Mouse (Mus musculus): ENCODE results near the gene Acads. TPM values are rescaled to one million over a fixed set of nuclear protein-coding genes. Genes with fewer than 3 reads are reported as not detected.

Acads gene
- polyA plus RNA-seq, 1 experiment = 101 TPM

GRCm38 (mm10) chr5:115062566-115062965 lies 56.6 kb downstream of the Acads start:
- no peak for DNase-seq
- WGBS = 91% methylated on average over 1 of the region's 1 CpGs
- no peak for TF ChIP-seq POLR2A (IDR thresholded peaks at IDR 0.05; ENCODE audit: control insufficient read depth, extremely low read depth, insufficient read depth, low read length, poor library complexity)
- TF ChIP-seq CTCF (IDR thresholded peaks at IDR 0.05; ENCODE audit: borderline replicate concordance, control insufficient read depth, extremely low read depth, insufficient read depth, low read length, poor library complexity) = no peak
- Histone ChIP-seq H3K27me3 (ENCODE audit: control insufficient read depth, insufficient read depth, low read length) (no peaks in the 10 kb centered on the region), H3K36me3 (ENCODE audit: control insufficient read depth, insufficient read depth, low read length) (0 out of 2 replicates have a peak, but pooled peaks cover 4% of the 10 kb centered on the region), H3K27ac (ENCODE audit: control insufficient read depth, insufficient read depth, low read length) (no peak overlapping the region), H3K4me3 (ENCODE audit: control insufficient read depth, insufficient read depth, low read length) (no peak overlapping the region), H3K4me1 (replicated peaks; ENCODE audit: control insufficient read depth, insufficient read depth, low read length) (peaks cover 7% of the 10 kb centered on the region)

GRCm38 (mm10) chr5:115060977-115061376 lies 58.2 kb downstream of the Acads start:
- no peaks in the 10 kb centered on the region for H3K27me3 ChIP-seq (ENCODE audit: control insufficient read depth, insufficient read depth, low read length)
- 91% methylated on average over 3 of the region's 3 CpGs for WGBS
- H3K36me3 ChIP-seq (ENCODE audit: control insufficient read depth, insufficient read depth, low read length) = 0 out of 2 replicates have a peak, but pooled peaks cover 4% of the 10 kb centered on the region
- no peak overlapping the region for H3K27ac ChIP-seq (ENCODE audit: control insufficient read depth, insufficient read depth, low read length)
- H3K4me1 ChIP-seq (replicated peaks; ENCODE audit: control insufficient read depth, insufficient read depth, low read length) = peaks cover 7% of the 10 kb centered on the region
- TF ChIP-seq CTCF (IDR thresholded peaks at IDR 0.05; ENCODE audit: borderline replicate concordance, control insufficient read depth, extremely low read depth, insufficient read depth, low read length, poor library complexity) = no peak
- TF ChIP-seq POLR2A (IDR thresholded peaks at IDR 0.05; ENCODE audit: control insufficient read depth, extremely low read depth, insufficient read depth, low read length, poor library complexity) = no peak
- H3K4me3 ChIP-seq (ENCODE audit: control insufficient read depth, insufficient read depth, low read length) = no peak overlapping the region
- no peak for DNase-seq

Other genes with a start within 250 kb of the Acads start
- 22.0 and 31.7 TPM in 2 replicates for gene Oasl2, start 222.4 kb downstream of the Acads start, polyA plus RNA-seq (2012; rRNA removed)
- 20.1 and 20.7 TPM in 2 replicates for gene Oasl1, start 196.1 kb downstream of the Acads start, polyA plus RNA-seq (2012; rRNA removed)
- 25.6 and 29.9 TPM in 2 replicates for gene 2210016L21Rik, start 177.2 kb downstream of the Acads start, polyA plus RNA-seq (2012; rRNA removed)
- gene Hnf1a, start 148.3 kb downstream of the Acads start, polyA plus RNA-seq (2012; rRNA removed) = 4.0 and 4.1 TPM in 2 replicates
- gene Sppl3, start 108.2 kb downstream of the Acads start, polyA plus RNA-seq (2012; rRNA removed) = 112 and 124 TPM in 2 replicates
- 0.26 TPM in 1 of 2 replicates, not detected in the other for gene Gm10401, start 21.1 kb downstream of the Acads start, polyA plus RNA-seq (2012; rRNA removed)
- gene Unc119b, start 15.6 kb upstream of the Acads start, polyA plus RNA-seq (2012; rRNA removed) = 67.3 and 68.6 TPM in 2 replicates
- 95.0 and 98.5 TPM in 2 replicates for gene Mlec, start 38.8 kb upstream of the Acads start, polyA plus RNA-seq (2012; rRNA removed)
- gene Cabp1, start 75.0 kb upstream of the Acads start, polyA plus RNA-seq (2012; rRNA removed) = 0.50 and 0.58 TPM in 2 replicates
- gene Pop5, start 116.5 kb upstream of the Acads start, polyA plus RNA-seq (2012; rRNA removed) = 166 and 189 TPM in 2 replicates
- 178 and 224 TPM in 2 replicates for gene Rnf10, start 153.6 kb upstream of the Acads start, polyA plus RNA-seq (2012; rRNA removed)
- 11.6 and 12.5 TPM in 2 replicates for gene Coq5, start 160.3 kb upstream of the Acads start, polyA plus RNA-seq (2012; rRNA removed)
- gene Dynll1, start 181.7 kb upstream of the Acads start, polyA plus RNA-seq (2012; rRNA removed) = 407 and 496 TPM in 2 replicates
- gene Srsf9, start 207.8 kb upstream of the Acads start, polyA plus RNA-seq (2012; rRNA removed) = 67.6 and 92.9 TPM in 2 replicates
- gene Gatc, start 221.8 kb upstream of the Acads start, polyA plus RNA-seq (2012; rRNA removed) = 10.1 and 11.3 TPM in 2 replicates
- gene Triap1, start 221.9 kb upstream of the Acads start, polyA plus RNA-seq (2012; rRNA removed) = 10.7 and 12.8 TPM in 2 replicates
- gene Cox6a1, start 229.6 kb upstream of the Acads start, polyA plus RNA-seq (2012; rRNA removed) = 2,836 and 2,976 TPM in 2 replicates

Measured in thymus, adult 2 months (tissue).